Mouse (Mus musculus) mature B cell (primary cell): Measurements from ENCODE around the gene Prkar1b.

ENCODE experiments used
- in situ Hi-C: fragments of 300-500 bp; cut with MboI; formaldehyde crosslinking; loops from 2 replicates; pipeline ENCODE4 v1.14.3; 2019

Gene Prkar1b

DNA sequence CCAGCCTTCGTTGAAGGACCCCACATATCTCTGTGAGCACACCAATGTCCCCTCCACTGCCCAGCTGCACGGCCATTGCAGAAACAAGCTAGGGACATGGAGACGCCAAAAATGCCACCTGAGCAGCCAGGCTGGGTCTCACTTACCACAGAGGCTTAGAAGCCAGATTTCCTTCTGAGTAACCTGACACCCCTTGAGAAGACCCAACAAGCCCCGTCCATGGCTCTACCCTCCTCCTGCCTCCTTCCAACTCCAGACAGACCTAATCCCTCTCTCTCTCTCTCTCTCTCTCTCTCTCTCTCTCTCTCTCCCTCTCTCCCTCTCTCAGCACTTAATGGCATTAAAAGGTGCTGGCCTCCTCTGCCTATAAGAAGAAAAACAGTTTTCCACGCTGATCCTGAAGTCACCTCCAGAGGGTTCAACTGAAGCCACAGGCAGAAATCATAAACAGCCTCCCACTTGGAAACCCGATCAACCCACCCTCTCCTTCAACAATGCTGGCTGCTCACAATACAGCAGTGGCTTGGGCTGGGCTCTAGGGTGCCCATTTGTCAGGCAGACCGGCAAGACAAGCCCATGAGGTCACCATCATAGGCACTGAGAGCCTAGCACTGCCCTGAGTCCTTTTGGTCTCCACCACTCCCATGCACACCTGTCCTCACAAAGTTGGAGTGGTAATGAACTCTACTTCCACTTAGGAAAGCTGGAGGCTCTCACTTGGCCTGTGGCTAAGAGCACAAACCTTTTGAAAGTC lies 82.8 kb downstream of the Prkar1b start:
- in situ Hi-C loops: no loop called here

- in situ Hi-C loops: no loop called here
These were observed 85.2 kb downstream of the Prkar1b start for GRCm38 (mm10) chr5:139064611-139065010.

DNA sequence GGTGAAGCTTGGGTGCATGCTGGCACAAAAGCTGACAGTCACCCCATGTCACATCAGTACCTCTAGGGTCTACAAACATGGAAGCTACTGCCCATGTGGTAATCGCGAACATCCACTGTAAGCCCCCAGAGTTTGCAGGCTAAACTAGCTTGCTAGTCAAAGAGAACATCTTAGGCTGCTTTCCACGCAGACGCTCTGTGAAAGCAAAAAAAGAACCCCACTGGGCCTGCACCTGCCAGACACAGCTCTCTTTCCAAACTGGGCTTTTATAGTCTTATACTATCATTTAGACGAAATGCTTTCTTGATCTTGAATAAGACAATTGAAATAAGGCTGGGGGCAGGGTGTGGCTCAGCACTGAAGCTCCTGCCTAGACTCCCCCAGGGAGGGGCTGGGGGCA lies 88.1 kb downstream of the Prkar1b start:
- in situ Hi-C loops: no loop called here

GRCm38 (mm10) chr5:139060460-139061051 lies 89.2 kb downstream of the Prkar1b start:
- in situ Hi-C loops: no loop called here

DNA sequence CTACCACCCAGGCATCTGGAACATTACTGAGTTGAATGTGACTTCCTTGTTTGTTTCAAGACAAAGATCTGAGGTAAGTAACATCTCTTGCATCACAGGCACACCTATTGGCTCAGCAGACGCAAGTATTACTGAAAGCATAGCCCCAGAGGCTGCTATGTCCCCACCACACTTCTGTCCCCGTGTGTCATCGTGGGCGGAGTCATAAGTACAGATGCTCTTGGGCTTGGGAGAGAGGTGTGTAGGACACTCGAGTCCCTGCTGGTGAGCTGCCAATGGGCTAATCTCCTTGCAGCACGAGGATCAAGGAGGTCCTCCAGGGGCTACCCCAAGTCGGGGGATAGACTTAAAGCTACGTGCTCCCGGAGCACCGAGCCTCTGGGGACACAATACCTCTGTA lies 96.6 kb downstream of the Prkar1b start:
- in situ Hi-C loops: no loop called here

DNA sequence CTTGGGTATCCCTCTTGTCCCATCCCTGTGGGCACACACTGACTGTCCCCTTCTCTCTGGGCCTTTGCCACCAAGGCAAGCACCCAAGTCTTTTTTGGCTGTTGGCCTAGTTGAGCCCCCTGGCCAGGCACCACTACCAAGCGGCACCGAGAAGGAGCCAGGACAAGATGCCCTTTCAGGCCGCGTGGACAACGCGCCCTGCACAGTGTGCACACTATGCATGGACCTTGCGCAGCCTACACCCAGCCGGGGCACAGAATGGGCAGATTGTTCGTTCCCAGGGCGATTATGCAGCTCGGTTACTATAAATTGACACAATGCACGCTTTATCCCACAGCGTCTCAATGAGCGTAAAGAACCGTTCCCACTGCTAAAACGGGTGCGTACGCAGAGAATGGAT lies 98.5 kb downstream of the Prkar1b start:
- in situ Hi-C loops: no loop called here

DNA sequence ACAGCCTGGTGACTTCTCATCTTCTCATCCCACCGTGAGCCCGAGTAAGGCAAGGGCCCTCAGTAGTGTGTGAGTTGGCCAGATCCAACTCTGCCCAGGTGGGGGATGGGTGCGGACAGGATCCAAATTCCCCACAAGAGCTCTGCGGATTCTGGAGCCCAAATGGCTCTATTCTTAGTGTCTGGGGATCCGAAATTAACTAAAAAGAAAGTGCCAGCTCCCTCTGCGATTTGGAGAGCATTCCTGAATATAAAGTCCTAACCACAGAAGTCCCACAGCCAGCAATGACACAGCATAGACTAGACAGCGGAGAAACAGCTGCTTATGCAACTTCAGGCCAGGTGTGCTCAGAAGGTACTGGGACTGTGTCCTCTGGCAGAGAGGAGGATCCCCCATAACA lies 100.4 kb downstream of the Prkar1b start:
- in situ Hi-C loops: no loop called here

DNA sequence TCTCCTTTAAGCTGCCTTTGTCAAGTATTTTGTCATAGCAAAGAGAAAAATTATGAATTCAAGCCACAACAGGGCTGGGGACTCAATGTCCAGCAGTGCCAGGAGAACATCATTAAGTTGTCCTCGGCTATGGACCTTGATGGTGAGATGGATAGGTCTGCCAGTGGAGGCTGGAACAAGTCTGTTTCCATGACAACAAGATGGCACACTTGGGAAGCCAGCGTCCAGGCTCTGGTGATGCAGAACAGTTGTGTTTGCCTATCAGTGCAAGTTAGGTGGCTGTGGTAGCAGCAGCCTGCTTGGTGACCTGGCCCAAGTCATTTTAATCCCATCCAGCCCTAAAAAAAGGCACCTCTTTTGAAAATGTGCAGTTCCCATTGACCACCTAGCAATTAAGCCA lies 102.6 kb downstream of the Prkar1b start:
- in situ Hi-C loops: no loop called here

GRCm38 (mm10) chr5:139046636-139047035 lies 103.2 kb downstream of the Prkar1b start:
- in situ Hi-C loops: no loop called here

GRCm38 (mm10) chr5:139043546-139043945 lies 106.3 kb downstream of the Prkar1b start:
- in situ Hi-C loops: no loop called here

DNA sequence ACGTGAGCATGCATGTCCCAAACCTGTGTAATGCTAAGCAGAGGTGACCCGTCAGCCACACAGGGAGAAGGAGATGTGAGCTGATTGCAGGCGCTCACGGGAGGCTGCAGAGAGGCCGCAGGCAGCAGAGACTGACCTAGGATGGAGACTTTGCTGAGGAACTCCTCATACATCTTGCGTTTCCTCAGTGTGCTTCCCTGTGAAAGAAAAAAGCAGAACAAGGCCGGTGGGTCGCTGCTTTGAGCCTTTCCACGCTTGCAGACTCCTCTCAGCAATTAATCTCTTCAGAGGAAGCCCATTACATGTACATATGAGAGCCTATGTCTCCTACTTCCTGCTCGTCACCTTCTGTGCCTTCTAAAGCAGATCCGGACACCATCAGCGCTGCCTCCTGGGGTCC lies 107.5 kb downstream of the Prkar1b start:
- in situ Hi-C loops: no loop called here

- in situ Hi-C loops: no loop called here
These were observed 114.6 kb downstream of the Prkar1b start for GRCm38 (mm10) chr5:139035171-139035570.

DNA sequence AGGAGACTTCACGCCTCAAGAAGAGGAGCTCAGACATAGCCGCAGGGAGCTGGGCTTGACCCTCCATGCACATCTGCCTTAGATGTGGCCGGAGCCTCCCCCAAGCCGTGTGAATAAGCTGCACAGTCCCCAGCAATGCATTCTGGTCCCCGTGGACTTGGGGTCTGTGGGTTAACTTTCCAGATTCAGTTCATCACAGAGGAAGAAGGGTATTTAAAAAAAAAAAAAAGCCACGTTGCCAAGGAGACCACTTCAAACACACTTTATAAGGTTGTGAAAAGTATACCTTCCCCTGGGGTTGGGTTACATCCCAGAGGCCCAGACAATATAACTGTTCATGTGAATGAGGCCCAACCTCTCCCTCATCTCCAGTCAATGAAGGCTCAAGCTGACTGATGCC lies 115.1 kb downstream of the Prkar1b start:
- in situ Hi-C loops: no loop called here

GRCm38 (mm10) chr5:139033406-139034317 lies 116.1 kb downstream of the Prkar1b start:
- in situ Hi-C loops: no loop called here

GRCm38 (mm10) chr5:139027603-139028002 lies 122.2 kb downstream of the Prkar1b start:
- in situ Hi-C loops: no loop called here

DNA sequence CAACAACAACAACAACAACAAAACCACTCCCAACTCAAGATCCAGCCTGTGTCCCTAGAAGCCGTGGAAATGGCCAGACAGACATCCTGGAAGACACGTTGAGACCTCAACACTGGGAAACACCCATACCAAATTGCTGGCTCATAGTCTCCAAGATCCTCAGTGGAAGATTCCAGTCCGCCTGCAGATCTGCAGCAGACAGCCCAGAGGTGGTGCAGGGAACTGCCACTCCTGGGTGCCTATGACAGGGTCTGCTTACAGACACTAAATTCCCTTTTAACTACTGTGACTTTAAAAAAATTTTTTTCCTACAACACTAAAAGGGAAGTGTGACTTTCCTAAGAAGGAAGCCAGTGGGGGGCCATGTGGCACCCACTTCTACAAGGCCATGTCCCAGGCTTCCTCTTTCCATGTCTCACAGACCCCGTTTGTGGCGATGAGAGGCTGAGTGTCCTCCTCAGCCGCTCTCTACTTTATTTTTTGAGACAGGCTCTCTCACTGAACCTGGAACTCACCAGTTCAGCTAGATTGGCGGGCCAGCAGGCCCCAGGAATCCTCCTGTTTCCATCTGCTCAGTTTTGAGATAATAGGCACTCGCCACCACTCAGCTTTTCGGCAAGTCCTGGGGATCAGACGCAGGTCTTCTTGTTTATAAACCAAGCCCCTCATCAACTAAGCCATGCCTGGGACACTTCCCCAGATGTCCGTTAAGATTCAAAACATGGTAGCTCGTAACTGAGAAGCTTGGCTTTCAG lies 125.3 kb downstream of the Prkar1b start:
- in situ Hi-C loops: no loop called here

DNA sequence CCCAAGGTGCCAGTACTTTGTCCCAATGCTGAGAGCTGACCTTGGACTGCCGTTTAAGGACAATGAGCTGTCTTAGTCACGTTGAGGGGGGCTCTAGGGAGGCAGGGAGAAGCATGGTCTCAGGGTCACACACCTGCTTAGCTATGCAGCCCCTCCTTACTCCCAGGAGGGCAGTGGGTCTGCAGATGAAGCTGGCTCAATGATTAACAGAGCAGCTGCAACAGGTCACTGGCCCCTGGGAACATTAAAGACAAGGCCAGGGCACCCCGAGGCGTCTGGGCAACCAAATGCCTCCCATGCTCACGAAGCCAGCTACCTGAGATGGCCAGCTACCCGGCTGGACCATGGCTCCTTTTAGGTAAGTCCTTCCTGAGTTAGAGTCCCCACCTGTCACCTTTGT lies 129.2 kb downstream of the Prkar1b start:
- in situ Hi-C loops: no loop called here

DNA sequence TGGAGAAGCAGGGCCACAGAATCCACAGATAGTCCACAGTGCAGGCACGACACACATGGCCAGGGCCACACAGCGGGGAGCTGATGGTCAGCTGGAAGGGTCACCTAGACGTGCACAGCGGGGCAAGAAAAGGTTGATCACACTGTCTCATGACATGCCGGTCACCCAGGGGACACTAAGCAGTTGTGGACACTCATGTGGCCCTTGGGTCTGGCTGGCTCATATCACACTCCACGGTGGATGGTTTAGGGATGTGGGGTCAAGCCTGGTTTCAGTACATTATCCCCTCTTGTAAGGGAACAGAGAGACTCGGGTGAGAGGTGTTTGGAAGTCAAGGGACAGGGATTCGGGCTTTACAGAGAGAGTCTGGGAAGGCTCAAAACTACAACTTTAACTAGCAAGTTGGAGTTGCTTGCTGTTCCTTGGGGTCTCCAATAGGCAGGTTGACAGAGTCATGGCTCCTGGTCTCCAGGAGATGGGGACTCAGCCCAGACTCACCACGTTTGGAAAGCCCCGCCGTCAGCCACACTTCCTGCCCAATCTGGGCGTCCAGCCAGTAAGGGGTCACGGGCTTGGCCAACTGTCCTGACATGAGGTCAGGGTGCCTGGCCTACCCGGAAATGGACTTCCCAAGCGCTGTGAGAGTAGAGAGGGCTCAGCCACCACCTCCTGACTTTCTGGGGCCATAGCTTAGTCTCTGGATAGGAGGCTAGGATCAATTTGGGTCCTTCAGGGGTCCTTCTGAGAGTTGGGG lies 132.3 kb downstream of the Prkar1b start:
- in situ Hi-C loops: no loop called here

- in situ Hi-C loops: no loop called here
These were observed 134.7 kb downstream of the Prkar1b start for GRCm38 (mm10) chr5:139015097-139015496.

DNA sequence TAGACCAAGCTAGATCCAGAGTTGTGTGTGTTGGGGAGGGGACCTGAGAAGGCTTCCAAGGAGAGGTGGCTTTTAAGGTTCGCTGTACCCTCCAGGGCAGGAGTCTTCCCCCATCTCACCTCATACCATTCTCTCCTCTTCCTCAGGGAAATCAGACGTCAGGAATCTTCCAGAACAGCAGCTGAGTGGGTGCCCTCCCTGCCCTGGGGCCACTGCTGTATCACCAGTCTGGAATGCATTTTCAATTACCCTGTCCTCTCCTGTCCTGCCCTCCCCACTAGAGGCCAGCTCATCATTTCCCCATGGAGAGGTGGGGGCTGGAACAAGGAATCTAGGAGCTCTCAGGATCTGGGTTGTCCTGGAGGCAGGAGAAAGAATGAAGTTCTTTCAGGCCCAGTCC lies 139.2 kb downstream of the Prkar1b start:
- in situ Hi-C loops: no loop called here

GRCm38 (mm10) chr5:139007141-139007775 lies 142.5 kb downstream of the Prkar1b start:
- in situ Hi-C loops: no loop called here
